Mouse (Mus musculus) left cerebral cortex, postnatal 10 days (tissue): ENCODE measurements around the gene Prcd. TPM values are rescaled to one million over a fixed set of nuclear protein-coding genes. Genes with fewer than 3 reads are reported as not detected.

Experiments
- DNase-seq, 2 experiments: peaks; one replicate each; pipeline ENCODE4 v3.0.0; 2021 to 2022; ENCODE audit warnings: low spot score in 2 of 2, mixed read lengths in 1 of 2; ENCODE audit errors: extremely low spot score in 1 of 2
- intact Hi-C: fragments of 180-260 bp; cut with DNase I; formaldehyde crosslinking; loops from one replicate; pipeline ENCODE4 v1.15.1; 2025
- total RNA-seq, 2 experiments: library from RNA; stranded (reverse); gene quantifications; 2 replicates each; pipeline ENCODE4 v1.2.3; 2021

Prcd gene
- total RNA-seq, 2 experiments from 2014 or later = 1.7 to 3.3 TPM

GRCm38 (mm10) chr11:116704336-116705035 lies 51.2 kb downstream of the Prcd start:
- no peak for DNase-seq
- intact Hi-C loops = no loop called here

- DNase-seq = peak in 1 of 2 experiments; percentile 71
- intact Hi-C loops = no loop called here
Observed at GRCm38 (mm10) chr11:116705204-116705608, 51.9 kb downstream of the Prcd start.

- DNase-seq = no peak
- intact Hi-C loops = no loop called here
Observed at GRCm38 (mm10) chr11:116706363-116706762, 53.0 kb downstream of the Prcd start.

GRCm38 (mm10) chr11:116710171-116710570 lies 56.8 kb downstream of the Prcd start:
- no peak for DNase-seq
- intact Hi-C loops = no loop called here

DNA sequence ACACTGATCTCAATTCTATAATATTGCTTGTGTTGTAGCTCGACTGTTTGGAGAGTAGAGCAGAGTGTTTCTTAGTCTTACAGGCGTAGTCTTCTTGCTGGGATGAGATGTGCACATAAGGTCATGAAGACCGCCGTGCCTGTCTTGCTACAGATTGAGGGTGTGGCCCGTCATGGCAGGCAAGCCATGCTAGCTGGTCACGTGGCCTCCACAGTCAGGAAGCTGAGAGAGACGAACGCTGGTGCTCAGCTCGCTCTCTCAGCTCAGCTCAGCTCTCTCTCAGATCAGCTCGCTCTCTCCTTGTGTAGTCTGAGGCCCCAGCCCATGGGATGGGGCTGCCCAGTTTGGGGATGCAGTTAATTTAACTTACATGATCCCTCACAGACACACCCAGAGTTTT lies 57.5 kb downstream of the Prcd start:
- intact Hi-C loops = no loop called here
- DNase-seq = no peak

- no peak for DNase-seq
- intact Hi-C loops = no loop called here
Observed at GRCm38 (mm10) chr11:116714052-116714451, 60.7 kb downstream of the Prcd start.

Other genes with a start within 250 kb of the Prcd start
- 100 to 1,000 TPM; 200 to 207 TPM for gene Rnf157, start 240.5 kb upstream of the Prcd start, total RNA-seq
- 10 to 100 TPM; 31.3 to 31.7 TPM for gene Ubald2, start 219.4 kb upstream of the Prcd start, total RNA-seq
- under 1 TPM in 1 of 2 experiments, not detected in 1; 0.14 TPM for gene Qrich2, start 187.3 kb upstream of the Prcd start, total RNA-seq
- gene Prpsap1, start 159.3 kb upstream of the Prcd start, total RNA-seq = 10 to 100 TPM; 85.1 to 87.6 TPM
- gene Sphk1, start 122.6 kb upstream of the Prcd start, total RNA-seq = 1 to 10 TPM; 4.3 to 5.2 TPM
- 100 to 1,000 TPM; 136 to 140 TPM for gene Ube2o, start 72.1 kb upstream of the Prcd start, total RNA-seq
- 1 to 10 TPM; 1.0 to 1.6 TPM for gene Aanat, start 67.1 kb upstream of the Prcd start, total RNA-seq
- gene Rhbdf2, start 26.5 kb upstream of the Prcd start, total RNA-seq = 1 to 10 TPM in 1 of 2 experiments, under 1 TPM in 1; 0.95 to 1.1 TPM
- gene Cygb, start 779 bp downstream of the Prcd start, total RNA-seq = 10 to 100 TPM; 22.8 to 27.4 TPM
- gene St6galnac1, start 122.0 kb downstream of the Prcd start, total RNA-seq = not detected
- gene Mxra7, start 174.5 kb downstream of the Prcd start, total RNA-seq = 10 to 100 TPM; 13.2 to 15.0 TPM
- 10 to 100 TPM; 26.7 to 29.4 TPM for gene Mettl23, start 189.7 kb downstream of the Prcd start, total RNA-seq
- 10 to 100 TPM; 27.7 to 29.3 TPM for gene Jmjd6, start 189.9 kb downstream of the Prcd start, total RNA-seq
- gene Mfsd11, start 198.9 kb downstream of the Prcd start, total RNA-seq = 10 to 100 TPM; 39.8 to 49.4 TPM
- 100 to 1,000 TPM; 196 to 199 TPM for gene Srsf2, start 199.6 kb downstream of the Prcd start, total RNA-seq